11 mouse cellular contexts compared by ENCODE assay signal in genomic region chr13:21924734-21925335, GRCm38 (mm10). TPM values are rescaled to one million over a fixed set of nuclear protein-coding genes. Genes with fewer than 3 reads are reported as not detected.
DNase-seq lines count a peak whose midpoint lies in the region; ATAC-seq lines count a peak whose summit lies in the region.
"Had no signal": no experiment of that assay in that cellular context is flagged by ENCODE, and none has a peak within 500 bp of the region (broad histone marks: within the 10 kb centered on the region; RNA-seq: fewer than 3 reads in every experiment).

No protein-coding gene starts in this region.

- no peaks in the 10 kb centered on the region for H3K4me1 ChIP-seq in kidney, embryonic 16.5 days (ENCODE audit: insufficient read depth, low read length)
- no peaks in the 10 kb centered on the region for H3K4me1 ChIP-seq in forebrain, embryonic 13.5 days
- H3K4me1 ChIP-seq: midbrain, embryonic 13.5 days had no signal

- H3K4me2 ChIP-seq in kidney, embryonic 16.5 days (replicated peaks; ENCODE audit: low read depth, low read length): peak overlapping the region; percentile 43
- peak overlapping the region; percentile 29 for H3K4me2 ChIP-seq in forebrain, embryonic 13.5 days
- H3K4me2 ChIP-seq: midbrain, embryonic 13.5 days had no signal

- no peak overlapping the region for H3K27ac ChIP-seq in kidney, embryonic 16.5 days (ENCODE audit: low read length)
- no peak overlapping the region for H3K27ac ChIP-seq in forebrain, embryonic 13.5 days
- H3K27ac ChIP-seq: midbrain, embryonic 13.5 days had no signal

- H3K36me3 ChIP-seq in kidney, embryonic 16.5 days (ENCODE audit: insufficient read depth, low read length): no peaks in the 10 kb centered on the region
- no peaks in the 10 kb centered on the region for H3K36me3 ChIP-seq in forebrain, embryonic 13.5 days (ENCODE audit: poor library complexity, severe bottlenecking)
- H3K36me3 ChIP-seq: midbrain, embryonic 13.5 days had no signal

- no peak; the same call in 1 of the 2 replicates for ATAC-seq in kidney, embryonic 16.5 days (ENCODE audit: low FRiP score, low TSS enrichment)
- no peak for ATAC-seq in forebrain, embryonic 13.5 days
- 0 out of 2 replicates have a peak, but pooled peaks have one; percentile 43 for ATAC-seq in megakaryocyte-erythroid progenitor cell, adult 5-6 weeks (replicated peaks; ENCODE audit: low FRiP score, low TSS enrichment, poor library complexity, severe bottlenecking)
- ATAC-seq: midbrain, embryonic 13.5 days had no signal

- WGBS in kidney, embryonic 16.5 days: 5% methylated on average over 21 of the region's 21 CpGs
- 4% methylated on average over 21 of the region's 21 CpGs for WGBS in forebrain, embryonic 13.5 days

- H3K4me3 ChIP-seq in kidney, embryonic 16.5 days (ENCODE audit: low read length): peak overlapping the region; percentile 31
- no peak overlapping the region for H3K4me3 ChIP-seq in forebrain, embryonic 13.5 days
- H3K4me3 ChIP-seq: midbrain, embryonic 13.5 days had no signal

- H3K9ac ChIP-seq in kidney, embryonic 16.5 days (replicated peaks; ENCODE audit: low read length): no peak overlapping the region
- H3K9ac ChIP-seq in forebrain, embryonic 13.5 days: no peak overlapping the region
- H3K9ac ChIP-seq: midbrain, embryonic 13.5 days had no signal

- no peaks in the 10 kb centered on the region for H3K27me3 ChIP-seq in kidney, embryonic 16.5 days (ENCODE audit: insufficient read depth, low read length)
- peaks cover 18% of the 10 kb centered on the region; the same call in 1 of the 2 replicates for H3K27me3 ChIP-seq in forebrain, embryonic 13.5 days

- H3K9me3 ChIP-seq in kidney, embryonic 16.5 days (ENCODE audit: low read length): no peaks in the 10 kb centered on the region
- H3K9me3 ChIP-seq in forebrain, embryonic 13.5 days (replicated peaks): no peaks in the 10 kb centered on the region
- H3K9me3 ChIP-seq: midbrain, embryonic 13.5 days had no signal

- no peak for DNase-seq in kidney, postnatal 10 days
- DNase-seq in MN1 (ENCODE audit: low spot score): peak; percentile 42
- no peak for DNase-seq in cerebellum, postnatal 10 days
- no peak for DNase-seq in cerebellum, adult 18-20 months
- DNase-seq in lung, adult 18-20 months: no peak
- DNase-seq: adrenal gland, adult 8-10 months had no signal

RNA-seq across cellular contexts. Expression of gene Zfp184, which starts 20.1 kb away (rescaled TPM):
- polyA plus RNA-seq in kidney, embryonic 16.5 days (2015; fragmentation: Nextera tagmentation; extraction: Ambion mirVana): 11.6 and 13.7 TPM in 2 replicates
- 25.4 and 29.2 TPM in 2 replicates for polyA plus RNA-seq in forebrain, embryonic 13.5 days (2015; fragmentation: Nextera tagmentation; extraction: Ambion mirVana)
- 1.5 and 2.5 TPM in 2 replicates for total RNA-seq in megakaryocyte-erythroid progenitor cell, adult 5-6 weeks (2014; fragmentation: Nextera tagmentation)
- total RNA-seq in megakaryocyte-erythroid progenitor cell, adult 5-6 weeks (2017): 3.1 and 10.7 TPM in 2 replicates

RNA-seq across cellular contexts. Expression of gene Pom121l2, which starts 56.2 kb away (rescaled TPM):
- polyA plus RNA-seq in kidney, embryonic 16.5 days (2015; fragmentation: Nextera tagmentation; extraction: Ambion mirVana): 0.15 and 0.26 TPM in 2 replicates
- polyA plus RNA-seq in forebrain, embryonic 13.5 days (2015; fragmentation: Nextera tagmentation; extraction: Ambion mirVana): 0.09 TPM in 1 of 2 replicates, not detected in the other
- not detected in 2 replicates for total RNA-seq in megakaryocyte-erythroid progenitor cell, adult 5-6 weeks (2014; fragmentation: Nextera tagmentation)
- not detected in 2 replicates for total RNA-seq in megakaryocyte-erythroid progenitor cell, adult 5-6 weeks (2017)
- total RNA-seq: adrenal gland, adult 8-10 months; granulocyte monocyte progenitor cell, adult 5-6 weeks had no signal
- polyA plus RNA-seq: midbrain, embryonic 13.5 days had no signal
